Mouse (Mus musculus): Measurements from ENCODE around the gene Oas2.

- TF ChIP-seq CTCF (IDR thresholded peaks at IDR 0.05; ENCODE audit: control insufficient read depth, insufficient read depth, insufficient read length) (no peak), FOSL1 (IDR thresholded peaks at IDR 0.05; ENCODE audit: insufficient read depth, low read length, poor library complexity, severe bottlenecking) (no peak)
Observed at GRCm38 (mm10) chr5:120692034-120692433, 57.6 kb downstream of the Oas2 start.

Measured in C2C12 (cell line).